Mouse (Mus musculus): ENCODE measurements around the gene Kcna5. TPM values are rescaled to one million over a fixed set of nuclear protein-coding genes. Genes with fewer than 3 reads are reported as not detected.

Gene Kcna5
- total RNA-seq, 2 experiments from 2014 or later: 13.9 to 14.3 TPM

Other genes starting within 250 kb of the Kcna5 start
- gene Kcna1, start 111.0 kb upstream of the Kcna5 start, total RNA-seq (2021): 1 to 10 TPM; 2.4 to 3.5 TPM
- gene Kcna6, start 205.3 kb upstream of the Kcna5 start, total RNA-seq (2021): 1 to 10 TPM; 1.2 to 1.3 TPM